Mouse (Mus musculus): ENCODE measurements at regions not wholly inside any gene's neighbourhood (a gene's known extent, or its start where the extent isn't known, plus 50 kb on each side); places are given as distances from the start of the nearest gene placed in this dataset.

DNA sequence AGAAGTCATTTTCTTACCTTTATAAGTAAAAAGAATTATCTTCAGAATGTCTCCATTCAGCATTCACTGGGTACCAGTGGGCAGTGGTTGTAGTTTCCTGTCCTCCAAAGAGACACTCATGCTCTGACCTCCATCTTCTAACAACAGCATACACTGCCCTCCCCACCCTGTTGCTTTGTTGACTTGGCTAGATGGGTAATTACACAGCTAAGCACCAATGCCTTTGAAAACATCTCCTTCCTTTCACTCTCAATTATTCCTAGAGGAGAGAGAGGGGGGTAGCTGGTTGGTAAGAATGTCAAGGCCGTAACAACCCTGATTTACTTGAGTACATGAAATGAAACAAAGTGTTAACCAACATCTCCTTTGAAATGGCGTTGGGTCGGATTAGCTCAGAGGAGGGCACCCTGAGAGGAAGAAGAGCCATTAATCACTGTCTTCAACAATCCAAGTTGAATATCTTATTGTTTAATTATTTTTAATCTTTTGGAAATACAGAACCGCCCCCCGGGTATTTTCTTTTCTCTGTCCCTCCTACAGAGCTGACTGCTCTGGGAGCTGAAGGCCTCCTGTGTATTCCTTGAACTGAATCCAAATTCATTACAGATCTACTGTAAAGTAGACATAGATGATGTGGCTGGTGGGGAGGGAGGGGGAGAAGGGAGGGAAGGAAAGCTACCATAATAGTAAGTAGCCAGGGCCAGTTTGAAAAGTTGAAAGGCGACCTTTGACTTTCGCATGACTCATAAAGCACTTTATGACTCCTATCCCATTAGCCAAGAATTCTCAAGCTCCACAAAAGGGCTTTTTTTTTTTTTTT lies 302.9 kb downstream of the Pik3r1 start:
- Histone ChIP-seq H3K4me3 (no peak overlapping the region), H3K9ac (no peak overlapping the region), H3K4me1 (no peaks in the 10 kb centered on the region), H3K4me2 (no peak overlapping the region), H3K36me3 (no peaks in the 10 kb centered on the region), H3K9me3 (no peaks in the 10 kb centered on the region), H3K27me3 (no peaks in the 10 kb centered on the region), H3K27ac (no peak overlapping the region)
- 40% methylated on average over 7 of the region's 7 CpGs for WGBS
- ATAC-seq (ENCODE audit: insufficient number of reproducible peaks, low FRiP score, low TSS enrichment, low read depth) = no peak

GRCm38 (mm10) chr13:101456926-101457325 lies 311.1 kb downstream of the Pik3r1 start:
- Histone ChIP-seq H3K4me2 (no peak overlapping the region), H3K36me3 (no peaks in the 10 kb centered on the region), H3K9me3 (no peaks in the 10 kb centered on the region), H3K4me3 (no peak overlapping the region), H3K27me3 (no peaks in the 10 kb centered on the region), H3K27ac (no peak overlapping the region), H3K4me1 (no peaks in the 10 kb centered on the region), H3K9ac (no peak overlapping the region)
- WGBS = 49% methylated on average over 2 of the region's 2 CpGs
- no peak for ATAC-seq (ENCODE audit: insufficient number of reproducible peaks, low FRiP score, low TSS enrichment, low read depth)

- Histone ChIP-seq H3K4me3 (no peak overlapping the region), H3K27ac (no peak overlapping the region), H3K4me1 (0 out of 2 replicates have a peak, but pooled peaks cover 3% of the 10 kb centered on the region), H3K27me3 (no peaks in the 10 kb centered on the region), H3K9ac (no peak overlapping the region), H3K9me3 (no peaks in the 10 kb centered on the region), H3K36me3 (no peaks in the 10 kb centered on the region), H3K4me2 (no peak overlapping the region)
- ATAC-seq (ENCODE audit: insufficient number of reproducible peaks, low FRiP score, low TSS enrichment, low read depth) = no peak
These were observed 313.7 kb downstream of the Pik3r1 start for GRCm38 (mm10) chr13:101454276-101454675.

- ATAC-seq (ENCODE audit: insufficient number of reproducible peaks, low FRiP score, low TSS enrichment, low read depth) = no peak
- Histone ChIP-seq H3K9me3 (no peaks in the 10 kb centered on the region), H3K4me2 (no peak overlapping the region), H3K27me3 (no peaks in the 10 kb centered on the region), H3K27ac (no peak overlapping the region), H3K9ac (no peak overlapping the region), H3K4me3 (no peak overlapping the region), H3K4me1 (0 out of 2 replicates have a peak, but pooled peaks cover 3% of the 10 kb centered on the region), H3K36me3 (no peaks in the 10 kb centered on the region)
- WGBS = 57% methylated on average over 6 of the region's 6 CpGs
These were observed 317.5 kb downstream of the Pik3r1 start for GRCm38 (mm10) chr13:101450501-101450900.

GRCm38 (mm10) chr13:101439517-101439916 lies 328.5 kb downstream of the Pik3r1 start:
- Histone ChIP-seq H3K4me1 (no peaks in the 10 kb centered on the region), H3K9ac (no peak overlapping the region), H3K27me3 (no peaks in the 10 kb centered on the region), H3K9me3 (no peaks in the 10 kb centered on the region), H3K4me3 (no peak overlapping the region), H3K36me3 (no peaks in the 10 kb centered on the region), H3K4me2 (no peak overlapping the region), H3K27ac (no peak overlapping the region)
- no peak for ATAC-seq (ENCODE audit: insufficient number of reproducible peaks, low FRiP score, low TSS enrichment, low read depth)
- WGBS = 44% methylated on average over 3 of the region's 3 CpGs

GRCm38 (mm10) chr13:101439041-101439440 lies 329.0 kb downstream of the Pik3r1 start:
- H3K4me2 ChIP-seq = no peak overlapping the region
- no peaks in the 10 kb centered on the region for H3K9me3 ChIP-seq
- H3K4me1 ChIP-seq = no peaks in the 10 kb centered on the region
- H3K4me3 ChIP-seq = no peak overlapping the region
- H3K9ac ChIP-seq = no peak overlapping the region
- H3K27ac ChIP-seq = no peak overlapping the region
- H3K27me3 ChIP-seq = no peaks in the 10 kb centered on the region
- H3K36me3 ChIP-seq = no peaks in the 10 kb centered on the region
- ATAC-seq (ENCODE audit: insufficient number of reproducible peaks, low FRiP score, low TSS enrichment, low read depth) = no peak
- 28% methylated on average over 6 of the region's 6 CpGs for WGBS

DNA sequence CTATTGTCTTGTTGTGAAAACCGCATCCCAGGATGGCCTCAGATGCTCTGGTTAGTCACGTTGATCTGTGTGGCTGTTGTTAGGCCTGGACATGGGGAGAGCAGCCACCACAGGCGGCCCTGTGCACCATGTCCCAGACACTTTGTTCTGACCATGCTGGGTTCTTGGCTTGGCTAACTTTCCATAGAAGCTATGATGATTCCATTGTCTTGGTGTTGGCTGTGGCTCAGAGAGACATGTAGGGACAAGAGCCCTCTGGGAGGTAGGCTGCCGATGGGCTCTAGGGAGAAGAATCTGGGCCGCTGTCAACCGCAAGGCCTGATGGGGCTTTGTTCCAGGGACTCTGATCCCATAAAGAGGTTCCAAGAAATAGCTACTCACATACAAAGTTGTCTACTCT lies 334.9 kb downstream of the Pik3r1 start:
- Histone ChIP-seq H3K36me3 (no peaks in the 10 kb centered on the region), H3K9me3 (no peaks in the 10 kb centered on the region), H3K4me2 (no peak overlapping the region), H3K9ac (no peak overlapping the region), H3K4me3 (no peak overlapping the region), H3K4me1 (peaks cover 9% of the 10 kb centered on the region), H3K27me3 (no peaks in the 10 kb centered on the region), H3K27ac (no peak overlapping the region)
- 96% methylated on average over 6 of the region's 6 CpGs for WGBS
- ATAC-seq (ENCODE audit: insufficient number of reproducible peaks, low FRiP score, low TSS enrichment, low read depth) = no peak

GRCm38 (mm10) chr13:101427426-101428221 lies 340.4 kb downstream of the Pik3r1 start:
- Histone ChIP-seq H3K27ac (peak overlapping the region; percentile 67), H3K36me3 (no peaks in the 10 kb centered on the region), H3K4me3 (no peak overlapping the region), H3K27me3 (no peaks in the 10 kb centered on the region), H3K4me2 (no peak overlapping the region), H3K9me3 (no peaks in the 10 kb centered on the region), H3K4me1 (peaks cover 25% of the 10 kb centered on the region), H3K9ac (no peak overlapping the region)
- ATAC-seq (ENCODE audit: insufficient number of reproducible peaks, low FRiP score, low TSS enrichment, low read depth) = peak; percentile 85
- WGBS = 43% methylated on average over 12 of the region's 12 CpGs

- H3K4me2 ChIP-seq = no peak overlapping the region
- H3K4me3 ChIP-seq = no peak overlapping the region
- H3K4me1 ChIP-seq = peaks cover 25% of the 10 kb centered on the region
- H3K9ac ChIP-seq = no peak overlapping the region
- WGBS = 44% methylated on average over 5 of the region's 5 CpGs
- no peaks in the 10 kb centered on the region for H3K36me3 ChIP-seq
- no peaks in the 10 kb centered on the region for H3K9me3 ChIP-seq
- H3K27me3 ChIP-seq = no peaks in the 10 kb centered on the region
- no peak for ATAC-seq (ENCODE audit: insufficient number of reproducible peaks, low FRiP score, low TSS enrichment, low read depth)
- no peak overlapping the region for H3K27ac ChIP-seq
These were observed 341.6 kb downstream of the Pik3r1 start for GRCm38 (mm10) chr13:101426461-101426860.

GRCm38 (mm10) chr13:101422082-101422481 lies 345.9 kb downstream of the Pik3r1 start:
- Histone ChIP-seq H3K27ac (no peak overlapping the region), H3K27me3 (no peaks in the 10 kb centered on the region)

GRCm38 (mm10) chr13:101419457-101420025 lies 348.5 kb downstream of the Pik3r1 start:
- Histone ChIP-seq H3K9me3 (no peaks in the 10 kb centered on the region), H3K4me1 (peaks cover 5% of the 10 kb centered on the region), H3K4me3 (no peak overlapping the region), H3K27ac (no peak overlapping the region), H3K27me3 (no peaks in the 10 kb centered on the region), H3K9ac (no peak overlapping the region), H3K36me3 (no peaks in the 10 kb centered on the region), H3K4me2 (no peak overlapping the region)
- ATAC-seq (ENCODE audit: insufficient number of reproducible peaks, low FRiP score, low TSS enrichment, low read depth) = no peak
- 58% methylated on average over 7 of the region's 7 CpGs for WGBS

More at GRCm38 (mm10) chr13:101422082-101422481, 345.9 kb downstream of the Pik3r1 start:
- WGBS = 61% methylated on average over 3 of the region's 3 CpGs
- H3K9ac ChIP-seq = no peak overlapping the region
- no peak overlapping the region for H3K4me3 ChIP-seq
- no peaks in the 10 kb centered on the region for H3K9me3 ChIP-seq
- no peaks in the 10 kb centered on the region for H3K36me3 ChIP-seq
- ATAC-seq (ENCODE audit: insufficient number of reproducible peaks, low FRiP score, low TSS enrichment, low read depth) = no peak
- H3K4me2 ChIP-seq = no peak overlapping the region
- peaks cover 12% of the 10 kb centered on the region for H3K4me1 ChIP-seq

DNA sequence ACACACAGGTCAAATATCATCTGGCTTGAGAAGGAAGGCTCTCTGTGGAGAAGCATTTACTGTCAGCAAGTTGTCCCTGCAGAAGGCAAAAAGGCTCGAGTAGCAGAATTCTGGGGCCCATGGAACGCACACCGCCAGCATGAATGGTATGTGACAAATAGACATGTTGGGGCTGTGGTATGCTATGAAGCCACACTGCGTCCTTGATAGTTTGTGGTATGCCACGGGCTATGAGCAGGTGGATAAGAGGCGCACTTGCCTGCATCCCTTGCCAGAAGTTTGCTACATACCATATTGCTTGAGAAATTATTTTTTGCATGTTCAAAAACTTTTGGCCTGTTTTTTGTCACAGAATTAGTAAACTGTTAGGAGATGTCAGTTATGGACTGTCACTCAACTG lies 349.7 kb downstream of the Pik3r1 start:
- H3K27ac ChIP-seq = no peak overlapping the region
- no peak overlapping the region for H3K9ac ChIP-seq
- no peak overlapping the region for H3K4me2 ChIP-seq
- ATAC-seq (ENCODE audit: insufficient number of reproducible peaks, low FRiP score, low TSS enrichment, low read depth) = no peak
- no peak overlapping the region for H3K4me3 ChIP-seq
- H3K27me3 ChIP-seq = no peaks in the 10 kb centered on the region
- no peaks in the 10 kb centered on the region for H3K9me3 ChIP-seq
- H3K36me3 ChIP-seq = no peaks in the 10 kb centered on the region
- H3K4me1 ChIP-seq = peaks cover 5% of the 10 kb centered on the region
- 77% methylated on average over 6 of the region's 6 CpGs for WGBS

Measured in limb, embryonic 15.5 days (tissue).